Mouse (Mus musculus) liver, embryonic 14.5 days (tissue): ENCODE results near the gene Foxp2.

Source experiments
- CTCF ChIP-seq: IDR thresholded peaks from 2 replicates; pipeline ENCODE4 v1.5.1; 2016; ENCODE audit warnings: antibody characterized with exemption, low read depth, control low read depth
- EP300 ChIP-seq: IDR thresholded peaks from 2 replicates; pipeline ENCODE4 v1.6.1; 2016; ENCODE audit warnings: antibody characterized with exemption, low read depth

DNA sequence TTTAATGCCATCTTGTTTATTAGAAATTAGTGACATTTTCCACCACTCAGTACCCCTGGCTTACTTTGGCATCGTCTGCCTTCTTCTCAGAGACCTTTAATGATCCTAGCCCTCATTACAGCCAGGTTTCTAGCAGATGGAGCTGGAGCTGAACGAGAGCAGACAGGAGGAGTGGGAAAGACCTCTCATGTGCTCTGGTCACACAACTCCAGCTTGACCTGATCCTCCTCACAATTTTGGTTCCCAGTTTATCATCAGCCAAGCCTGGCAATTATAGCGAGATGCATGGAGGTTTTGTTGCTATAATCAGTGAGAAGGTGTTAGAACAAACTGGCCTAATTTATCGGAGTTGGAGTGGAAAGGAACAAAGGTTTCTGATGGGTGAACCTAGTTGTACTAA, 500.9 kb downstream of the Foxp2 start:
- TF ChIP-seq CTCF (no peak), EP300 (no peak)
